Mouse (Mus musculus) ES-E14 (cell line): Measurements from ENCODE around the gene Stk40. TPM values are rescaled to one million over a fixed set of nuclear protein-coding genes. Genes with fewer than 3 reads are reported as not detected.

ENCODE experiments used
- DNase-seq: peaks from one replicate; pipeline ENCODE4 v3.0.0-alpha.2; 2013; ENCODE audit warnings: low read depth, low spot score
- H3K27ac ChIP-seq: 2 replicates; pipeline ENCODE4 v1.5.1; 2012; ENCODE audit warnings: low read depth, mild to moderate bottlenecking, low read length, moderate library complexity, mixed read lengths; ENCODE audit not compliant: poor library complexity, insufficient read depth, severe bottlenecking
- H3K36me3 ChIP-seq: 2 replicates; pipeline ENCODE4 v1.6.1; 2012; ENCODE audit warnings: mild to moderate bottlenecking, low read length, moderate library complexity, mixed read lengths; ENCODE audit not compliant: control insufficient read depth, poor library complexity, insufficient read depth, severe bottlenecking
- H3K4me1 ChIP-seq, 2 experiments: fragments of 150-350 bp in 1 of 2; sonication (generic) in 1 of 2; 2 replicates each; pipeline ENCODE4 v1.6.1; 2012; ENCODE audit warnings: low read length in 2 of 2, mild to moderate bottlenecking in 1 of 2, mixed read lengths in 1 of 2; ENCODE audit not compliant: control insufficient read depth in 2 of 2, insufficient read depth in 2 of 2, poor library complexity in 1 of 2
- H3K4me3 ChIP-seq, 2 experiments: fragments of 150-350 bp in 1 of 2; sonication (generic) in 1 of 2; 2 replicates each; pipeline ENCODE4 v1.5.1; 2012; ENCODE audit warnings: low read length in 2 of 2, low read depth in 1 of 2, mild to moderate bottlenecking in 1 of 2, mixed read lengths in 1 of 2; ENCODE audit not compliant: insufficient read depth in 1 of 2, poor library complexity in 1 of 2, severe bottlenecking in 1 of 2
- H3K9ac ChIP-seq: 2 replicates; pipeline ENCODE4 v1.6.1; 2012; ENCODE audit warnings: low read depth, mild to moderate bottlenecking, low read length, mixed read lengths; ENCODE audit not compliant: poor library complexity, insufficient read depth, severe bottlenecking
- H3K9me3 ChIP-seq: fragments of 150-350 bp; sonication (generic); 2 replicates; pipeline ENCODE4 v1.6.1; 2012; ENCODE audit warnings: low read depth, mild to moderate bottlenecking, low read length; ENCODE audit not compliant: control insufficient read depth, insufficient read depth
- CHD2 ChIP-seq: IDR thresholded peaks from 2 replicates; pipeline ENCODE4 v1.6.1; 2014; ENCODE audit warnings: mild to moderate bottlenecking, low read depth, low read length, inconsistent platforms
- HCFC1 ChIP-seq: IDR thresholded peaks from 2 replicates; pipeline ENCODE4 v1.6.1; 2012; ENCODE audit warnings: low read length, inconsistent platforms, borderline replicate concordance; ENCODE audit not compliant: insufficient read depth
- MAFK ChIP-seq: IDR thresholded peaks from 2 replicates; pipeline ENCODE4 v1.6.1; 2014; ENCODE audit warnings: mild to moderate bottlenecking, low read depth, low read length, inconsistent platforms; ENCODE audit not compliant: insufficient read depth
- ZC3H11A ChIP-seq: IDR thresholded peaks from 2 replicates; pipeline ENCODE4 v1.6.1; 2012; ENCODE audit warnings: low read depth, mild to moderate bottlenecking, inconsistent platforms, low read length, borderline replicate concordance
- ZNF384 ChIP-seq: IDR thresholded peaks from 2 replicates; pipeline ENCODE4 v1.6.1; 2012; ENCODE audit warnings: low read depth, low read length, inconsistent platforms
- in situ Hi-C, 2 experiments: fragments of 600-800 bp; cut with MboI; formaldehyde crosslinking; loops; one replicate each; pipeline ENCODE4 v1.15.1; 2025; ENCODE audit warnings: low sequenced_read_pairs in 2 of 2, inconsistent platforms in 1 of 2; ENCODE audit not compliant: unreplicated experiment in 2 of 2
- total RNA-seq: library from RNA; depleted of rRNA; stranded (reverse); fragments of 300-350 nt; gene quantifications from 2 replicates; pipeline ENCODE4 v1.2.3, GENCODE M21; 2012

Gene Stk40
- total RNA-seq, 1 experiment: 20.2 TPM

- Histone ChIP-seq H3K4me3 (no peak overlapping the region), H3K36me3 (peaks cover 34% of the 10 kb centered on the region), H3K9me3 (no peaks in the 10 kb centered on the region), H3K9ac (no peak overlapping the region), H3K4me1 (no peaks in the 10 kb centered on the region; a peak in 1 of 4 replicates), H3K27ac (no peak overlapping the region)
- no peak for DNase-seq
- in situ Hi-C loops: no loop called here
- TF ChIP-seq CHD2 (no peak), ZC3H11A (no peak), MAFK (no peak), ZNF384 (no peak), HCFC1 (no peak)
These were observed 26.7 kb downstream of the Stk40 start for GRCm38 (mm10) chr4:126130502-126130901.

GRCm38 (mm10) chr4:126131290-126132121 lies 27.7 kb downstream of the Stk40 start:
- DNase-seq: no peak

GRCm38 (mm10) chr4:126132636-126133264 lies 29.0 kb downstream of the Stk40 start:
- in situ Hi-C loops: no loop called here
- Histone ChIP-seq H3K4me1 (no peaks in the 10 kb centered on the region; a peak in 1 of 4 replicates), H3K9me3 (no peaks in the 10 kb centered on the region), H3K36me3 (peaks cover 35% of the 10 kb centered on the region), H3K4me3 (no peak overlapping the region), H3K9ac (no peak overlapping the region), H3K27ac (no peak overlapping the region)
- no peak for DNase-seq
- no peak for TF ChIP-seq HCFC1
- no peak for TF ChIP-seq ZNF384

More at GRCm38 (mm10) chr4:126131290-126132121, 27.7 kb downstream of the Stk40 start:
- in situ Hi-C loops: no loop called here
- TF ChIP-seq CHD2: no peak
- H3K36me3 ChIP-seq: peaks cover 30% of the 10 kb centered on the region
- no peak overlapping the region for H3K9ac ChIP-seq
- no peaks in the 10 kb centered on the region; a peak in 1 of 4 replicates for H3K4me1 ChIP-seq
- H3K9me3 ChIP-seq: no peaks in the 10 kb centered on the region
- no peak overlapping the region for H3K27ac ChIP-seq
- H3K4me3 ChIP-seq: no peak overlapping the region

GRCm38 (mm10) chr4:126134236-126134635 lies 30.5 kb downstream of the Stk40 start:
- in situ Hi-C loops: no loop called here
- Histone ChIP-seq H3K4me3 (no peak overlapping the region), H3K9me3 (no peaks in the 10 kb centered on the region), H3K4me1 (no peaks in the 10 kb centered on the region; a peak in 1 of 4 replicates), H3K9ac (no peak overlapping the region), H3K27ac (no peak overlapping the region), H3K36me3 (peaks cover 37% of the 10 kb centered on the region)
- TF ChIP-seq ZC3H11A: no peak
- no peak for TF ChIP-seq CHD2
- TF ChIP-seq ZNF384: no peak
- TF ChIP-seq HCFC1: no peak
- TF ChIP-seq MAFK: no peak
- DNase-seq: no peak
